Mouse (Mus musculus) naive thymus-derived CD4-positive, alpha-beta T cell, adult 2 months (primary cell): Measurements from ENCODE around the gene Fshb.

Experiments used
- DNase-seq: peaks from one replicate; pipeline ENCODE4 v3.0.0-alpha.2; 2011; ENCODE audit warnings: low read depth

Fshb gene

GRCm38 (mm10) chr2:107059556-107059955 lies at the start of gene Fshb:
TSS of gene Fshb (minus strand) at chr2:107059656.
- no peak for DNase-seq

GRCm38 (mm10) chr2:107084256-107084655 lies 24.8 kb upstream of the Fshb start:
- DNase-seq = no peak

GRCm38 (mm10) chr2:107083071-107083885 lies 23.8 kb upstream of the Fshb start:
- DNase-seq = no peak

GRCm38 (mm10) chr2:107063260-107063659 lies 3.8 kb upstream of the Fshb start:
- DNase-seq = no peak

GRCm38 (mm10) chr2:107045955-107046354 lies 13.5 kb downstream of the Fshb start:
- DNase-seq = no peak

GRCm38 (mm10) chr2:107040816-107041215 lies 18.6 kb downstream of the Fshb start:
- no peak for DNase-seq

GRCm38 (mm10) chr2:107035980-107036379 lies 23.5 kb downstream of the Fshb start:
- no peak for DNase-seq

- no peak for DNase-seq
Observed at GRCm38 (mm10) chr2:107024694-107025093, 34.8 kb downstream of the Fshb start.

- no peak for DNase-seq
Observed at GRCm38 (mm10) chr2:107022713-107023112, 36.7 kb downstream of the Fshb start.

- no peak for DNase-seq
Observed at GRCm38 (mm10) chr2:107019331-107019730, 40.1 kb downstream of the Fshb start.

- DNase-seq = no peak
Observed at GRCm38 (mm10) chr2:107013161-107013560, 46.3 kb downstream of the Fshb start.

- no peak for DNase-seq
Observed at GRCm38 (mm10) chr2:107012318-107012717, 47.1 kb downstream of the Fshb start.

GRCm38 (mm10) chr2:107010160-107010559 lies 49.3 kb downstream of the Fshb start:
- DNase-seq = no peak

- DNase-seq = no peak
Observed at GRCm38 (mm10) chr2:107006378-107006777, 53.1 kb downstream of the Fshb start.
